Mouse (Mus musculus): ENCODE results near the gene Gm43191.

DNA sequence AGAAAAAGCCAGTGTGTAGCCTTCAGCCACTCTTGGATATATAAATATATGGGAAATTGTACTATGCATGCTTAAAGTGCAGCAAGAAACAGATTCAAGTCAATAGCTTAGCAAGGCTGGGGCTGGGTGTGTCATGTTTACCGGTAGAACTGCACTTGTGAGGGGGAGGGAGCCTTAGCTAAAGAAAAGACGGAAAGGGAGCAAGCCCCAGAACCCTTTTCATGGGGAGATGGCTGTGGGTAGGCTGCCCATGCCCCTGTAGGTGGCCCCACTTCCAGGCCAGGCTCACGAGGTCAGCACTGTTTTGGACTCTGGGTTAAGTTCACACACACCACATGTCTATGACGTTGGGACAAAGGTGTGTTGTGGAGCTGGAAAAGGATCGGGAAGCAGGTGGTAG is 45.3 kb downstream of the Gm43191 start:
- TF ChIP-seq GATA1 (IDR thresholded peaks at IDR 0.05; ENCODE audit: low read depth, low read length) (no peak), ZC3H11A (IDR thresholded peaks at IDR 0.05; ENCODE audit: low read depth, low read length) (no peak), CTCF (IDR thresholded peaks at IDR 0.05 in 2 of 3, conservative IDR thresholded peaks at IDR 0.05 in 1 of 3; ENCODE audit: control insufficient read depth in 1 of 3, insufficient read depth in 1 of 3, low read depth in 2 of 3, low read length in 3 of 3, poor library complexity in 1 of 3, severe bottlenecking in 1 of 3) (no peak), ZNF384 (IDR thresholded peaks at IDR 0.05; ENCODE audit: low read depth, low read length) (no peak), JUND (IDR thresholded peaks at IDR 0.05; ENCODE audit: low read depth, low read length) (no peak), USF1 (IDR thresholded peaks at IDR 0.05; ENCODE audit: low read depth, low read length) (no peak), KAT2A (conservative IDR thresholded peaks at IDR 0.05; ENCODE audit: low read depth, low read length) (no peak), POLR2A (IDR thresholded peaks at IDR 0.05; ENCODE audit: control insufficient read depth in 1 of 2, insufficient read depth in 1 of 2, low read depth in 1 of 2, low read length in 2 of 2, poor library complexity in 1 of 2) (no peak), E2F4 (IDR thresholded peaks at IDR 0.05; ENCODE audit: borderline replicate concordance, low read depth, low read length) (no peak), TCF12 (IDR thresholded peaks at IDR 0.05; ENCODE audit: low read depth, low read length) (no peak)

Measured in MEL (cell line).